Mouse (Mus musculus) MEL (cell line): ENCODE data around the gene Scyl2. TPM values are rescaled to one million over a fixed set of nuclear protein-coding genes. Genes with fewer than 3 reads are reported as not detected.
A peak's percentile ranks its signal among the peaks of the same experiment; 100 is the strongest.

Experiments used
- DNase-seq: peaks from one replicate; pipeline ENCODE4 v3.0.0; 2011; ENCODE audit warnings: low read depth, low spot score
- H3K27ac ChIP-seq: 2 replicates; pipeline ENCODE4 v1.5.1; 2012; ENCODE audit warnings: low read depth, mild to moderate bottlenecking, control low read depth, low read length, moderate library complexity; ENCODE audit not compliant: control insufficient read depth
- H3K27me3 ChIP-seq, 2 experiments: fragments of 150-350 bp in 1 of 2; sonication (generic) in 1 of 2; 2 replicates each; pipeline ENCODE4 v1.6.1; 2012; ENCODE audit warnings: low read length in 2 of 2, mild to moderate bottlenecking in 2 of 2, improper control_type of control experiment in 1 of 2, moderate library complexity in 1 of 2; ENCODE audit not compliant: insufficient read depth in 2 of 2, control insufficient read depth in 1 of 2
- H3K36me3 ChIP-seq, 2 experiments: 2 replicates each; pipeline ENCODE4 v1.6.1; 2012 to 2014; ENCODE audit warnings: low read length in 2 of 2, improper control_type of control experiment in 1 of 2, inconsistent platforms in 1 of 2, mild to moderate bottlenecking in 1 of 2; ENCODE audit not compliant: insufficient read depth in 2 of 2, control insufficient read depth in 1 of 2
- H3K4me1 ChIP-seq, 2 experiments: fragments of 150-350 bp in 1 of 2; sonication (generic) in 1 of 2; 2 replicates each; pipeline ENCODE4 v1.6.1; 2012; ENCODE audit warnings: low read length in 2 of 2, improper control_type of control experiment in 1 of 2, mild to moderate bottlenecking in 1 of 2; ENCODE audit not compliant: insufficient read depth in 2 of 2, control insufficient read depth in 1 of 2
- H3K4me3 ChIP-seq, 2 experiments: fragments of 150-350 bp in 1 of 2; sonication (generic) in 1 of 2; 2 replicates each; pipeline ENCODE4 v1.5.1; 2012; ENCODE audit warnings: low read depth in 2 of 2, low read length in 2 of 2, mild to moderate bottlenecking in 2 of 2, moderate library complexity in 2 of 2, control low read depth in 1 of 2, improper control_type of control experiment in 1 of 2; ENCODE audit not compliant: control insufficient read depth in 1 of 2, insufficient read depth in 1 of 2
- H3K79me2 ChIP-seq: 2 replicates; pipeline ENCODE4 v1.6.1; 2012; ENCODE audit warnings: mild to moderate bottlenecking, low read length, moderate library complexity; ENCODE audit not compliant: control insufficient read depth, poor library complexity, insufficient read depth
- H3K9ac ChIP-seq: 2 replicates; pipeline ENCODE4 v1.6.1; 2012; ENCODE audit warnings: low read depth, mild to moderate bottlenecking, control low read depth, low read length, moderate library complexity; ENCODE audit not compliant: control insufficient read depth, poor library complexity, severe bottlenecking
- H3K9me3 ChIP-seq: fragments of 150-350 bp; sonication (generic); replicated peaks from 2 replicates; pipeline ENCODE4 v1.6.1; 2012; ENCODE audit warnings: mild to moderate bottlenecking, low read length, improper control_type of control experiment, moderate library complexity; ENCODE audit not compliant: insufficient read depth
- CTCF ChIP-seq, 3 experiments: IDR thresholded peaks in 2 of 3; conservative IDR thresholded peaks in 1 of 3; 2 replicates each; pipeline ENCODE4 v1.5.1; 2011 to 2012; ENCODE audit warnings: low read length in 3 of 3, low read depth in 2 of 3, mild to moderate bottlenecking in 2 of 3, improper control_type of control experiment in 1 of 3, inconsistent platforms in 1 of 3, mixed read lengths in 1 of 3, moderate library complexity in 1 of 3; ENCODE audit not compliant: control insufficient read depth in 1 of 3, insufficient read depth in 1 of 3, poor library complexity in 1 of 3, severe bottlenecking in 1 of 3
- EP300 ChIP-seq, 2 experiments: IDR thresholded peaks; 2 replicates each; pipeline ENCODE4 v1.6.1; 2011; ENCODE audit warnings: improper control_type of control experiment in 2 of 2, low read length in 2 of 2, low read depth in 1 of 2, mild to moderate bottlenecking in 1 of 2
- ETS1 ChIP-seq: IDR thresholded peaks from 2 replicates; pipeline ENCODE4 v1.6.1; 2012; ENCODE audit warnings: low read depth, mild to moderate bottlenecking, inconsistent platforms, low read length, improper control_type of control experiment, moderate library complexity
- GABPA ChIP-seq: IDR thresholded peaks from 2 replicates; pipeline ENCODE4 v1.6.1; 2012; ENCODE audit warnings: low read depth, mild to moderate bottlenecking, inconsistent platforms, low read length, improper control_type of control experiment, moderate library complexity
- GATA1 ChIP-seq: IDR thresholded peaks from 2 replicates; pipeline ENCODE4 v1.6.1; 2011; ENCODE audit warnings: low read depth, low read length, improper control_type of control experiment
- JUND ChIP-seq: IDR thresholded peaks from 2 replicates; pipeline ENCODE4 v1.6.1; 2011; ENCODE audit warnings: low read depth, mild to moderate bottlenecking, improper control_type of control experiment, low read length
- MAX ChIP-seq: IDR thresholded peaks from 2 replicates; pipeline ENCODE4 v1.6.1; 2011; ENCODE audit warnings: low read length, improper control_type of control experiment
- MEF2A ChIP-seq: IDR thresholded peaks from 2 replicates; pipeline ENCODE4 v1.6.1; 2014; ENCODE audit warnings: low read depth, mild to moderate bottlenecking, inconsistent platforms, low read length, improper control_type of control experiment; ENCODE audit not compliant: poor library complexity, insufficient replicate concordance, severe bottlenecking; ENCODE audit errors: extremely low read depth
- MXI1 ChIP-seq: IDR thresholded peaks from 2 replicates; pipeline ENCODE4 v1.6.1; 2011; ENCODE audit warnings: mild to moderate bottlenecking, low read depth, low read length, improper control_type of control experiment
- MYB ChIP-seq: IDR thresholded peaks from 2 replicates; pipeline ENCODE4 v1.6.1; 2011; ENCODE audit warnings: mild to moderate bottlenecking, low read depth, low read length, improper control_type of control experiment
- NELFE ChIP-seq: IDR thresholded peaks from 2 replicates; pipeline ENCODE4 v1.6.1; 2011; ENCODE audit warnings: low read depth, low read length, improper control_type of control experiment
- POLR2AphosphoS2 ChIP-seq: IDR thresholded peaks from 2 replicates; pipeline ENCODE4 v1.6.1; 2011; ENCODE audit warnings: low read length, improper control_type of control experiment
- POLR2AphosphoS5 ChIP-seq: IDR thresholded peaks from 2 replicates; pipeline ENCODE4 v1.6.1; 2012; ENCODE audit warnings: low read depth, borderline replicate concordance, mild to moderate bottlenecking, inconsistent platforms, low read length, moderate library complexity, mixed read lengths
- RAD21 ChIP-seq: IDR thresholded peaks from 2 replicates; pipeline ENCODE4 v1.6.1; 2011; ENCODE audit warnings: mild to moderate bottlenecking, low read depth, low read length, improper control_type of control experiment
- TAL1 ChIP-seq: IDR thresholded peaks from 2 replicates; pipeline ENCODE4 v1.6.1; 2012; ENCODE audit warnings: mild to moderate bottlenecking, inconsistent platforms, low read length, moderate library complexity, mixed read lengths
- TBP ChIP-seq: IDR thresholded peaks from 2 replicates; pipeline ENCODE4 v1.8.0; 2011; ENCODE audit warnings: low read depth, low read length, improper control_type of control experiment
- TCF12 ChIP-seq: IDR thresholded peaks from 2 replicates; pipeline ENCODE4 v1.6.1; 2014; ENCODE audit warnings: low read depth, mild to moderate bottlenecking, inconsistent platforms, low read length, improper control_type of control experiment, moderate library complexity
- USF1 ChIP-seq: IDR thresholded peaks from 2 replicates; pipeline ENCODE4 v1.6.1; 2014; ENCODE audit warnings: low read depth, mild to moderate bottlenecking, inconsistent platforms, low read length, improper control_type of control experiment, moderate library complexity
- ZC3H11A ChIP-seq: IDR thresholded peaks from 2 replicates; pipeline ENCODE4 v1.6.1; 2012; ENCODE audit warnings: low read depth, mild to moderate bottlenecking, inconsistent platforms, low read length, improper control_type of control experiment
- ZKSCAN1 ChIP-seq: IDR thresholded peaks from 2 replicates; pipeline ENCODE4 v1.6.1; 2012; ENCODE audit warnings: low read depth, mild to moderate bottlenecking, inconsistent platforms, low read length, improper control_type of control experiment, moderate library complexity
- ZMIZ1 ChIP-seq: IDR thresholded peaks from 2 replicates; pipeline ENCODE4 v1.6.1; 2012; ENCODE audit warnings: low read depth, mild to moderate bottlenecking, inconsistent platforms, low read length, improper control_type of control experiment, moderate library complexity
- polyA plus RNA-seq, 2 experiments: library from polyadenylated mRNA; stranded (reverse) in 1 of 2; unstranded in 1 of 2; fragments of >175 nt in 1 of 2; fragments of >200 nt in 1 of 2; gene quantifications; 2 replicates each; pipeline versions ENCODE4 v1.2.1 to v1.2.4; 2012; ENCODE audit warnings: low replicate concordance in 2 of 2, low read depth in 1 of 2; ENCODE audit not compliant: insufficient read length in 2 of 2, insufficient read depth in 1 of 2, missing spikeins in 1 of 2
- total RNA-seq: library from RNA; depleted of rRNA; stranded (reverse); fragments of 300-350 nt; gene quantifications from 2 replicates; pipeline ENCODE4 v1.2.3, GENCODE M21; 2012

Gene Scyl2
- total and polyA plus RNA-seq, 3 experiments: 19.8 to 27.9 TPM; not detected in 1

DNA sequence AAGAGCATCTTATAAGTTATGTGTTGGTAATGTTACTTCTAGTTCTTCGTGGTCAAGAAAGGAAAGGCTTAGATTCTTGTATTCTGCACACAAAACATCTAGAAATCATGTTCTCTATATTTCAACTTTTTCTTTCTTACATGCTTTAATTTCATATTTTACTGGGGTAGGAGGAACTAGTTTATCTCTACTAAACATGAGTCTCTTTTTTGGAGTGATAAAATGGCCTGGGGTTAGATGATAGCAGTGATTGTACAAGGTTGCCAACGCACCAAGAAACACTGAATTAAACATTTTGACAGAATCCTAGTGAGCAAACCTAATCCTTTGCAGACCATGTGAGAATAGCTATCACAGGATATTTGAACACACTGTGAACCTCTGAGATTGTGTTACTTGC is 1.4 kb upstream of the Scyl2 start (continued):
- TF ChIP-seq ZKSCAN1 (no peak), TBP (no peak), POLR2AphosphoS2 (no peak), CTCF (IDR thresholded peaks at IDR 0.05 in 2 of 3, conservative IDR thresholded peaks at IDR 0.05 in 1 of 3; ENCODE audit: control insufficient read depth in 1 of 3, insufficient read depth in 1 of 3, low read depth in 2 of 3, low read length in 3 of 3, poor library complexity in 1 of 3, severe bottlenecking in 1 of 3) (no peak), MYB (no peak), USF1 (no peak), GATA1 (peak; percentile 92), TAL1 (peak; percentile 63), JUND (no peak), MAX (no peak), GABPA (no peak), ZC3H11A (no peak)

DNA sequence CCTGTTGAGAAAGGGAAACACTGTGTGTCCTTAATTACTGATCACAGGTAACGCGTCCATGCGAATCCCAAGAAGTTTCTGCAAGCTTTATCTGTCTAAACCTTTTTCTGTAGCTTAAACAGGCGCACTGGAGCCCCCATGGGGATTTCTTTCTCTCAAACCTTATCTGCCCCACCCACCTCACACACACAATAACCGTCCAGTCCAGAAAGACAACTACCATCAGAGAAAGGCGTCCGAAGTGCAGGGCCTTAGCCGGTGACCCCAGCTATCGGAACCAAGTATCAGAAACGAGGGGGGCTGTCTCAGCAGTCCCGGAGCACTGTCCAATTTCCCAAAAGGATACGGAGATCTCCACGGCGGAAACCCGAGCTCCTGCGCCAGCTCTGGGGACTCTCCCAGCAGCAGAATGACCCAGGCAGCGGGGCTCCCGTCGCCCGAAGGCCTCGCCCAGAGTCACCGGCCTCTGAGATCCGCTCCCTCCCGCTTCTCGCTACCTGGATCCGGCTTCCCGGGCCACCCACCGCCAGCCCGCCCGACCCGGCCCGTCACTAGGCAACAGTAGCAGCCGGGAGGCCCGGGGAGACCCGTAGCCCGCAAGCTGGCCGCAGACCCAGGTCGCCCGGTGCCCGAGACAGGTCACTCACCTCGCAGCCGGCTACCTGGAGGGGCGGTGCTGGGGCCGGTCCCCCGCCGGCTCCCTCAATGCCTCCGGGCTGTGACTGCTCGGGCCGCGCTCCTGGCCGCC is 520 bp downstream of the Scyl2 start:
- TF ChIP-seq POLR2AphosphoS5 (no peak), NELFE (no peak), GATA1 (peak; percentile 36; the same call in 1 of the 2 replicates), RAD21 (no peak), MYB (peak; percentile 61; the same call in 1 of the 2 replicates), ZMIZ1 (no peak), TCF12 (peak; percentile 41), ETS1 (peak; percentile 18; the same call in 1 of the 2 replicates), MEF2A (no peak), MXI1 (peak; percentile 34; the same call in 1 of the 2 replicates), EP300 (IDR thresholded peaks at IDR 0.05; ENCODE audit: low read depth in 1 of 2, low read length in 2 of 2) (peak; percentile 29 to 69; a peak in 2 of 4 replicates), TAL1 (0 out of 2 replicates have a peak, but pooled peaks have one; percentile 25)
- peak overlapping the region; percentile 88 for H3K9ac ChIP-seq
- H3K36me3 ChIP-seq: peaks cover 0 to 37% of the 10 kb centered on the region in 2 experiments; a peak in 2 of 4 replicates
- H3K9me3 ChIP-seq: no peaks in the 10 kb centered on the region
- H3K27me3 ChIP-seq: no peaks in the 10 kb centered on the region
- peak overlapping the region; percentile 86 to 95 for H3K4me3 ChIP-seq
- DNase-seq: peak; percentile 62
- peaks cover 28 to 42% of the 10 kb centered on the region in 2 experiments for H3K4me1 ChIP-seq
- peaks cover 39% of the 10 kb centered on the region for H3K79me2 ChIP-seq
- peak overlapping the region; percentile 40 for H3K27ac ChIP-seq
